Mouse (Mus musculus) spleen, adult 2 months (tissue): ENCODE measurements around the gene Tldc2.

Experiments
- CTCF ChIP-seq: fragments of 200-500 bp; IDR thresholded peaks from 2 replicates; pipeline ENCODE4 v1.5.1; 2011; ENCODE audit warnings: mild to moderate bottlenecking, inconsistent platforms; ENCODE audit not compliant: insufficient read depth, insufficient read length, insufficient replicate concordance; ENCODE audit errors: extremely low read depth
- POLR2A ChIP-seq: fragments of 200-500 bp; IDR thresholded peaks from 2 replicates; pipeline ENCODE4 v1.6.1; 2011; ENCODE audit warnings: low read depth, low read length, inconsistent platforms

DNA sequence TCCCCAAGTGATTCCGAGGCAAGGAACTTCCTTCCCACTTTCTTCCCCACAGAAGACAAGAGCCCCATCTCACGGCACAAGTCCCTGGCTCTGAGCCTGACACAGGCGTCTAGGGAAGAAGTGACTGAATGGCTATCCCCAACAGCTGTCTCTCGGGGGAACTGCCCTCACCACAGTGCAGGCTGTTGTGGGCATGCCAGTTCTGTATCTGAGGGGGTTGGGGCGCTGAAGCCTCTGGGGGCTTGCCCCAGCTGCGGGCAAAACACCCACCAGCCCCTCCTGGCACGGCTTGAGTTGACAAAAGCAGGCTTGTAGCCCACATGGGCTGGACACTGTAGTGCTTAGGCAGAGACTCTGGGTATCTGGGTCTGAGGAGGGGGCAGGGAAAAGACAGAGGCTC lies 22.7 kb upstream of the Tldc2 start:
- no peak for TF ChIP-seq CTCF
- TF ChIP-seq POLR2A, result no peak
